Mouse (Mus musculus) megakaryocyte progenitor cell, adult 5-6 weeks (primary cell): Measurements from ENCODE around the gene Plekhm3. TPM values are rescaled to one million over a fixed set of nuclear protein-coding genes. Genes with fewer than 3 reads are reported as not detected.
A peak's percentile ranks its signal among the peaks of the same experiment; 100 is the strongest.
"Not testable (repeated sequence)": the region's sequence is repeated elsewhere in the genome, so short reads cannot be mapped to it uniquely, and the experiment has no call there.

Experiments
- ATAC-seq: replicated peaks from 2 replicates; pipeline ENCODE4 v1.8.0; 2016; ENCODE audit warnings: mild to moderate bottlenecking, moderate TSS enrichment, inconsistent platforms; ENCODE audit not compliant: poor library complexity
- total RNA-seq, 2 experiments: library from RNA; stranded (forward) in 1 of 2; stranded (reverse) in 1 of 2; fragments of 157-497, 149-512 nt in 1 of 2; fragments of 200-1000 nt in 1 of 2; gene quantifications; 2 replicates each; pipeline versions ENCODE4 v1.2.3 to v1.2.4; 2015 to 2017

The Plekhm3 gene
- total RNA-seq (2015), result 8.2 and 9.2 TPM in 2 replicates
- total RNA-seq (2017), result 3.3 and 3.5 TPM in 2 replicates

DNA sequence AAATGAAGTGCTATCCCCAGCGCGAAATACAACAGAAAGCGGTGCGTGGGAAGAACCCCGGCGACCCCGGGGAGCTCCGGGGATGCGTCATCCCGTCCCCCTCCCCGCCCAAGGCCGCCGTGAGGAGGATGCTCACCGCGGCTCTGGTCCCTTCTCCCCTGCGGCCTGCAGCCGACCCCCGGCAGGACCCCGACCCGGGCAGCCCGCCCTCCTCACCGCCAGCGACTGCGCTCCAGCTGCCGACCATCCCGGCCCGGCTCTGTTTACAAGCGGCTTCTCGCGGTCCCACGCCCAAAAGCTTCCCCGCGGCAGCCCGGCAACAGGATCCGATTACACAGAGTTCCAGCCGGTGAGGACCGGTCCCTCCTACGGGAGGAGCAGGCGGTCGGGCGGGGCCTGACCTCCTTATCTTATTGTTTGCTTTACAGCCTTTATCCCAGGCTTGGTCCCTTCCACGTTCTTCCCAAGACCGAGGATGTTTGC lies at the start of gene Plekhm3:
TSS of gene Plekhm3 (minus strand) at position 346 of the 483 bp plus-strand sequence.
- peak; percentile 99 for ATAC-seq

DNA sequence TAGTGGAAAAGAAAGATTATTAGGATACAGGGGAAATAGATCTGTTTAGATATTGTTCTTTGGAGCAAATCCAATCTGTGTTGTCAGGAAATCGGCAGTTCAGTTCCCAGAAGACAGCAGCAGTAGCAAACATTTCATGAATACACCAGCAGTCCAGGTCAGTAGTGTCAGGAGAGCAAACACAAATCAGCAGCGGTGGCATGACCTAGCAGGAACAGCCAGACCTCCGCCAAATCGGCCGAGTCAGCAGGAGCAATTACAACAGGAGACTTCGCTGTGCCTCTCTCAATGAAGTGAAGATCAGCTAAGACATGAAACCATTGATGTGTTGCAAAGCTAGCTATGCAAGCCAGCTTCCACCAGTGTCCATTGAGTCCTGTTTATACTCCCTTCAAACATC lies 49.0 kb upstream of the Plekhm3 start:
- ATAC-seq, result no peak

DNA sequence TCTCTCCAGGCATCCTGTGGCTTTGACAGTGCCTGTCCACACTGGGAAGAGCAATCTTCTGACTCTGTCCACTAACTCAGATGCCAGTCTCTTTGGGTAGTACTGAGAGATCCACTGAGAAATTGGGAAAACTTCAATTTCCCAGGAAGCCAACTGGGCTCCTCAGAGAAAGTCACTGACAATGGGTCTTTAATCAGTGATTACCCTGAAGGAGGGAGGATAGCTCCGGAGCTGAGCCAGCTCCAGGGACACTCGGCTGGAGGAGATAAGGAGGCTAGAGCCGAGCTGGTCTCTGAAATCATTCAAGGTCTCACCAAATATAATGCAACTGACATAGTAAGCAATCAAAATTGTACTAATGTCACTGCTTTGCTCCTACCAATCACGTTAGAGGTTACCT lies 47.9 kb upstream of the Plekhm3 start:
- no peak for ATAC-seq

DNA sequence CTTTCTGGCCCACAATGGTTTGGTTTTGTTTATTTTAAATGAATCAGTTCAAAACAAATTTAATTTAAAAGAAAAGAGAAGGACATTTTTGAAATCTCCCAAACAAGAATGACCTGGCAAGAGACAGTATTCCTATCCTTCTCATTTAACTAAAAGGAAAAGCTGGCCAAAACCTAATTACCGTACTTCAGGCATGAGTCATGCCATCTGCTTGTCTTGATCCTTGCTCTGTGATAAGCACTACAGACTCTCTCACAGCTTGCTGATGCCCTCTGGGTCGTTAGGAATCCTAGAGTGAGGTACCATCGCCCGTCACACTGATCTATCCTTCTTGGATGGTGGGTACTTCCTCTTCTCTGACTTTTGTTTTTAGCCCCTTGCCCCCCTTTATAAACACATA lies 36.6 kb upstream of the Plekhm3 start:
- ATAC-seq, result no peak

DNA sequence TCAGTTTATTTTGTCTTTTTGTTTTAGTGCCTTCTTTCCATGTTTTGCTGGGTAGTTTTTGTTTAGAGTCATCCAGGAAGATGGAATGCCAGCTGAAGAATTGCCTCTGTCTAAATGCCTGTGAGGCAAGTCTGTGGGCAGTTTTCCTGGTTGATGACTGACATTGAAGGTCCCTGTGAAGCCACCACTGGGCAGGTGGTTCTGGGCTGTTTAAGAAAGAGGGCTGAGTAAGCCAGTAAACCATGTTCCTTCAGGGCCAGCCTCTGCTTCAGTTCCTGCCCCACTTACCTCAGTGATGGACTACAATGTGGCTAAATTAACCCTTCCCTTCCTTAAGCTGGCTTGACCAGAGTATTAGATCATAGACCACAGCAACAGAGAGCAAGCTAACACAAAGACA lies 31.6 kb upstream of the Plekhm3 start:
- ATAC-seq, result no peak

DNA sequence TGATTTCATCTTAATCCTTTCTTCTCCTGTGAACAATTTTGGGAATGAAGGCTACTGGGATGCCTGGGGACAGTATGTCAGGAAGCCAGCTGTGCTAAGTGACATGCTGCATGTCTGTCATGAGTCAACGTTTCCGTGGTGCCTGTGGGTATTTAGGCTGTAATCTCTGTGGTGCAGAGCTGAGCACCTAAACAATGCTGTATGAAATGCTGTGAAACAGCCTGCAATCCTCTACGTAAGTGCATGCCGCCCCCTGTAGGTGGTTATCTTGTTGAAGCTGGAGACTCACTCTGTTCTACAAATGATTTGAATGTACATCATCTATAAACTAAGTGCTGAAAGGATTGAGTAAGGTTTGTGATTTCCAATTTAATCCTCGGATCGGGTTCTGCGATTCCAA lies 29.5 kb upstream of the Plekhm3 start:
- ATAC-seq, result peak; percentile 94

DNA sequence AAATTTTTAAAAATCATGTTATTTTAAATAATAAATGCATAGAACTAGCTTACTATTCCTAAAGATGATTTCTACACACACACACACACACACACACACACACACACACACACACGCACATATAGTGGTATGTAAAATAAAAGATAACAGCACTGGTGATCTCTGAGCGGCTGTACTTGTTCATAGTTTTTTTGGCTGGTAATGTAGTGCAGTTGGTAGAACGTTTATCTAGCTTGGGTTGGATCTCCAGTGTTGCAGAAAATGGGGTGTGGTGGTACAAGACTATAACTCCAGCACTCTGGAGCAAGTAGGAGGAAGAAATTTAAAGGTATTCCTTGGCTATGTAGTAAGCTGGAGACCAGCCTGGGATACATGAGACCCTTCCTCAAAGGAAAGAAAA lies 26.6 kb upstream of the Plekhm3 start:
- ATAC-seq, result peak; percentile 77

DNA sequence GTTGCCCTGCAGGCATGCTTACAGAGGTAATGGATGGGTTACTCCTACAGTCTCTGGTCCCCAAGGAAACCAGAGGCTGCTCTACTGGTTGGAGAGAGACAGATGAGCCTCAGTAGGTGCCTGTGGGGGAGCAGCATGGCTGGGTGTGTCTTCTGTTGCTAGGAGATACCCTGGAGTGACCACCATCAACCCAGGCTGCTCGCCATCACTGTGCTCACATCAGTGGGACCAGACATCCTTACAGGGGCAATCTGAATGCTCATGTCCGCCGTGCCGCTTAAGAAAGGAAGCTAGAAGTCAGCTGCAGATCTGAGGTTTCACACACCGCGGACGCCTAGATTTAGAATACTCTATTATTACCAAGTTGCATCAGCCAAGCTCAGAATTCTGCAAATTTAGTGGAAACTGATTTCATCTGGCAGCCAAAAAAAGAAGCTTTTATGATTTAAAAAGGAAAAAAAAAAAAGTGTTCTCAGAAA lies 21.7 kb upstream of the Plekhm3 start:
- ATAC-seq, result no peak

DNA sequence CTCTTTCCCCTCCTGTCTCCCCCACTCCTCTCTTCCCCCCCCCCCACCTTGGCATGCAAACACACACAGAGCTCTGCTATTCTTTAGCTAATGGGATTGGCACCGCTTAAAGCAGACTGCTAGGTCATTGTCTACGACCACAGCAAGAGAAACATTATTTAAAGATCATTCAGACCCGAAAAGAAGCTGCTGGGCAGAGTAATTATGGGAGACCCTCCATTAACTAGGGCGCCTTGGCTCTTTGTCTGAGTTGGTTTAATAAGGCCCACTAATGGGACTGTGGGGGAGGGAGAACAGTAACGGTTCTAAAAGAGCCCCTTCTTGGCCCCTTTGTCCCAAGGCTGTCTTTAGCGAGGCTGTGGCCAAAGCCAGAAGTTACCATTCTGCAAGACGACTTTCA lies 18.7 kb upstream of the Plekhm3 start:
- ATAC-seq, result no peak

DNA sequence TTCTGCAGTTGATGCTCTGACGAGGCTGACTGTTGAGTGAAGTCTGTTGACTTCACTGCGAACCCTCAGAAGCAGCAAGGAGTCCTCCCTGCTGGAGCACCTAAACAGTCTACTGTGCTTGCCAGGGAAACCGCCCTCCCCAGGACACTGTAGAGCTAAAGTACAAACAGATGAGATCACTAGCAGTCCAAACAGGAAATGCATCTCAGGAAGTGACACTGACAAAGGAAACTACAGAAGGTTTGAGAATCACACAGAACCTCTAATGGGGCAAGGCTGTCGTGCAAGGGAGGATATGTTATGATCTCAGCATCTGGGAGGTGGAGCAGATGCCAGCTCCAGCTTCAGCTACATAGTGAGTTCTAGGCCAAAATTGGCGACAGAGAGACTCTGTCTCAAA lies 14.1 kb upstream of the Plekhm3 start:
- no peak for ATAC-seq

DNA sequence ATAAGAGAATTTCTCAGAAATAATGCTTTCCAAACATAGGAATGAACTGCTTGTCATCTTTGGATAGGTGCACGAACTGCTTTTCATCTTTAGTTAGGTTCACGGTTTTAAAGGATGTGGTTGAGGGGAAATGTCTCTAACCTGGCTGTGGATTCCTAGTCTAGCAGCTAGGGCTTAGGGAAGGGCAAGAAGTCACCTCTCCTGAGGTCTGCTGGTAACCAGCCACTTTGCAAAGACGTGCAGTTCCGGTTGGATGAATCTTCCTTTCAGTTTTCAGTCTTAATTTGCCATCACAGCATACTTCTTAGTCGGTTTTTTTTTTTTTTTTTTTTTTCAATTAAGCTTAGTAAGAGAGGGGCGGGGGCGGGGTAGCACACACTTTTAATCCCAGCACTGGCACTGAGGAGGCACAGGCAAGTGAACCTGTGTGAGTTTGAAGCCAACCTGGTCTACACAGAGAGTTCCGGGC lies 431 bp upstream of the Plekhm3 start:
- ATAC-seq, result peak; percentile 15; the same call in 1 of the 2 replicates

DNA sequence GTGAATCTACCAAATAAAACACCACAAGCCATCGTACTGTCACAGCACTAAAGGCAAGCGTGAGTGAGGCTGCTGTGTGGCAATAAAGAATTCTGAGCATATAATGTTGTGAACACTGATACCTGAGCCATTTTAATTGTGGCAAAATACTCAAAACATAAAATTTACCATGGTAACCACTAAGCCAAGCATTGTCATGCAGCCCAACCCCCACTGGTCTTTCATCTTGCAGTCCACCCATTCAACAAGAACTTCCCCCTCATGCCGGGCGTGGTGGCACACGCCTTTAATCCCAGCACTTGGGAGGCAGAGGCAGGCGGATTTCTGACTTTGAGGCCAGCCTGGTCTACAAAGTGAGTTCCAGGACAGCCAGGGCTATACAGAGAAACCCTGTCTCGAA lies 1.8 kb downstream of the Plekhm3 start:
- ATAC-seq, result not testable (repeated sequence)

DNA sequence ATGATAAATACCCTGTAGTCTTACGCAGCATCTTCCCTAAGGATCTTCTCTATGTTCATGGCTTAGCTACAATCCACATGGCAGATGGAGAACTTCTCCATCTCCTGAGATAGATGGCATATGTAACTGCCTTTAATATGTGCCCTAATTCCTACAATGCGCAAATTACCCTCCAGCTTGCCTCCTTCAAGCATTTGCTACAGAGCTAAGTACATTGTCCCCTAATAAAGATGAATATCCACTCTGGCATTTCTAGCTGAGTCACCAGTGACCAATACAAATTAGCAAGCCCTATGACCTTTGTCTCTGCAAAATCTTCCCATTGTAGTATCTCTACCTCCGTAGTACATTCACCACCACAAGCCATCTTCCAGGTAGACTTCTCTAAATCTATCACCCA lies 6.4 kb downstream of the Plekhm3 start:
- ATAC-seq, result no peak

DNA sequence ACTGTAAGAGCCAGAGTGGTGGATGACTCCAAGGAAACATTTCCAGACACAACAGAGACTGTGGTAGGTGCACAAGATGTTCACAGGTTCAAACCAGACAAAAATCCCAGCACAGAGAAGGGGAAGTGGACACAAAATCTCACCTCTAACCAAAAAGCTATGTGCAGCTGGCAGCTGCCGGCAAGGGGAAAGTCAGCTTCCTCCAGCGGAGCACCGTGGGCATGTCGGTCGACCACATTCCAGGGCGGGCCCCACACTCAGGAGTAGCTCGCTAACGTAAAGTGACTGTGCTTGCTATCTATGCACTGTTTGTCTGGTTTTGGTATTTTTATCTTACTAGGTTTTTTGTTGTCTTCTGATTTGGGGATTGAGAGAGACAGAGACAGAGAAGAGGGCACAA lies 7.2 kb downstream of the Plekhm3 start:
- peak; percentile 98 for ATAC-seq

DNA sequence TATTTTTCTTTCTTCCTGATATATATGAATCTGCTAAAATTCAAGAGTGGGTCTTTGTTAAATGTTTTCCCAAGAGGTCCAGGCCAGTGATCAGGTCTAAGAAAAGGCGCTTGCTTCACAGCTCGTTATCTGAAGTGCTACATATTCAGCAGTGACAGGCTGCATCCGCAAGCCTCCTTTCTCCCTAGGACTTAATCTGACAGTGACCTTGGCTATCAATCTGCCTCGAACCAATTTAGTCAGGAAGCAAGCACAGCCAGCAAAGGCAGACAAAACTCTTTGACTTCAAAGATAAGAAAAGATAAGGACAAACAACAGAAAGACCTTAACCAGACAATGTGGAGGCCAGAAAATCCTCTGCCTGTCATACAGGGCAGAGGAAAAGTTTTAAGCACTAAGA lies 10.5 kb downstream of the Plekhm3 start:
- ATAC-seq, result no peak

DNA sequence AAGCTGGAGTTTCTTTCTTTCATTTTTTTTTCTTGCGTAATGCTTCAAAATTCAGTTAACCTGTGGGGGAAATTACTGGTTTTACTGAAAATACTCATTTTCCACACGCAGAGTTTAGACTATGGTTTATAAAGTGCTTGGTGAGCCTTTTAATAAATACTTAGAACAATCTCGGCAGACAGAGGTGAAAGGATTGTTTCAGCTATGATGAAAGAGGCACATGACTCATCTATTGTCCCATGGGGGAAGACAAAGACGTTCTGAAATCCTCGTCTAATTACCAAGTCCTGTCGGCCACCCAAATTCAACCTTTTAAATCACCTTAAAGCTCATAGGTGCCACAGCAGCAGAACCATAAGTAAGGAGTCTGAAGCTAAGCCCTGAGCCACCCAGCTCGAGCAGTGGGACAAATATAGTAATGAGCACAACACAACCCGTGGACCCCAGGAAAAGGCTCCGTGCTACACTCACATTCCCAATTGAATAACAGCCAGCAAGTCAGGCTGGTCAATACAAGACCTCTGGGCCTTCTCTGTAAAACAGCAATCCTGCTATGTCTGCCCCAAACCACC lies 11.3 kb downstream of the Plekhm3 start:
- ATAC-seq, result no peak

DNA sequence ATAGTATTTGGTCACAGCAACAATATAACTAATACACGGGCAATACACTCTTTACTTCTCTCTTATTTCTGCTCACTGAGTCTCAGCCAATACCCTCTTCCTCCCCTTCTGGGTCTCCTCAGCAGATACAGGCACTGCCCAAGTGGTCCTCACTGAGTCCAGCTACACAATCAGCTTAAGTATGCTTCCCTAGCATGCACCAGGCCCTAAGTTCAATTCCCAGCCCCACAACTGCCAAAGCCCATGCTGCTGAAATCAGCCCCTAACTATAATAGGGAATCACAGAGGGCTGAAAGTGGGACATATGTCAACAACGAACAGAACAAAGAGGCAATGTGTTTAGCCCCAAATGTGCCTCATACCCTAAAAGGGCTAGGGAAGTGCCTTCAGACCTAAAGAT lies 11.9 kb downstream of the Plekhm3 start:
- ATAC-seq, result no peak

DNA sequence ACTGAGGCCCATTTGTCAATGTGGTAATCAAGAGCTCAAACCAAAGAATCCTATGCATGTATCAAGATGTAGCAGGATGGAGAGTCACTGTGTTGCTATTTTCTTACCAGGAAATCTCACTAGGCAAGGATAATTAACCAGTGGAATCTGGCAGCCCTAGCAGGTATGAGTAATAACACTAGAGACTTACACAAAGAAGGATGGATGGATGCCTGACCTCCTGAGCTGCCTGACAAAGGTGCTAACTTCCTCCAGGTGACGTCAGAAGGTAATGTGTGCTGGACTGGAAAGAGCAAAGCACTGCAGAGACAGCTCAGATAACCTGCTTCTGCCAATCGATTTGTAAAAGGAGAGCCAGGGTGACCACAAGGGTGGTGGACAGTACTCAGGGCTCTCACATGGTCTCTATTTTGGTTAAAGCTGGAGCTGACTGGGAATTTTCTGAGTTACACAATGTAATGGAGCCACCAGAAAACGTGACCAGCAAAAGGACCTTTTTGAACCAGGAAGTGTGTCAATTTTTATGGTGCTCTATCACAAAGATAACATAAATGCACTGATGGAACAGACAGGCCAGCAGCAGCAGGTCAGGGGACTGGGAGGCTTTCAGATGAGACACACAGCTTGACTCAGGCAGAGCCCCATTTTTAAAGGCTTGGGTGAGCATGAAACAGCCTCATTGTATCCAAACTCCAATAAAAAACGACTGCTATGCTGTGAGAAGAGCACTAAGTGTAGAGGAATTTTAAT lies 14.4 kb downstream of the Plekhm3 start:
- no peak for ATAC-seq

DNA sequence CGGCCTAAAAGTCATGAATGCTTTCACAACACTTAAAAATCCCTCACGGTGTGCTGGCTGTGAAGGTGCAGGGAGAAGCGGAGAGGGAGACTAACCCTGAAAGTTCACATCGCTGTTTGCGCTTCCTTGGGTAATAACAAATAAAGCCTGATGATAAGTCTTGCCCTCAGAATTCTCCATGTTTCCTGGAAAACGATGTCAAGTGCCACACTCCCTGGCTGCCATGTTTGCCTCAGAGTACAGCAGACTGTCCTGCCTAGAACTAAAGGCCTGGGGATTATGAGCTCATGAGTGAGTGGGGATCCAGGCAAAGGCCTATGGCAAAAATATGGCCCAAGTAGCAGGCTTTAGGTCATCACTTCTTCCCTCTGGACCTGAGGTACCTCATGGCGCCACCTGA lies 17.7 kb downstream of the Plekhm3 start:
- ATAC-seq, result no peak

DNA sequence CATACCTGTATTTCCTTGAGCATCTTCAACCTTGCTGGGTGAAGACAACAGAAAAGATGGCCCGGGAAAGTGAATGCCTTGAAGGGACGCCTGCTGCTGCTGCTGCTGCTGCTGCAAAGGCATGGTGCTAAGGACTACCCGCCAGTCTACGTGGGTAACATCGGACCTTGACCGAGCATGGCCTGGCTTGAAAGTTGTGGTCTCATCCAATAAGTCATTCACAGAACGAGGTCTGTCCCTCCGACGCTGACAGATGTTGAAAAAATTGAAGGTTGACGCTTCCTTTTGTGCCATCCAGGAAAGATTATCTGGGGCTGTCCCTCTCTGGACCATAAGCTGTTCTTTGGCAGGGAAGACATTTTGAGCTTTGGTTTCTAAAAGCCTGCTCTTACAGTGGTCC lies 18.9 kb downstream of the Plekhm3 start:
- ATAC-seq, result no peak

DNA sequence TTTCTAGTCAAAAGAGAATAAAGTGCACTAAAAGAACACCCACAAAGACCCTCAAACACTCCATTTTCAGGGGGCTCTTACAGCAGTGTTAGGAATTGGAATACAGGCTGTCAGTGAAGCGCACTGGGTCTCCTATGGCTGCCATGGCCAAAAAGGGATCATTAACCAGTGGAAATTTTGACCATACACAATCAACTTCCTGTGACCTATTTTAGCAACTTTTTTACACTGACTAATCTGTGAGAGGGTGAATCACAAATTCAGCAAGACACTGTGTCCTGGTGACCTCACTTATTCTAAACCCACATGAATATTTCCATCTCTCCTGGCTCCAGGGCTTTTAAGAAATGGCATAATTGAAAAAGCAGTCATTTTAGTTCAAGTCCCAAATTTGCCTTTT lies 23.7 kb downstream of the Plekhm3 start:
- no peak for ATAC-seq

DNA sequence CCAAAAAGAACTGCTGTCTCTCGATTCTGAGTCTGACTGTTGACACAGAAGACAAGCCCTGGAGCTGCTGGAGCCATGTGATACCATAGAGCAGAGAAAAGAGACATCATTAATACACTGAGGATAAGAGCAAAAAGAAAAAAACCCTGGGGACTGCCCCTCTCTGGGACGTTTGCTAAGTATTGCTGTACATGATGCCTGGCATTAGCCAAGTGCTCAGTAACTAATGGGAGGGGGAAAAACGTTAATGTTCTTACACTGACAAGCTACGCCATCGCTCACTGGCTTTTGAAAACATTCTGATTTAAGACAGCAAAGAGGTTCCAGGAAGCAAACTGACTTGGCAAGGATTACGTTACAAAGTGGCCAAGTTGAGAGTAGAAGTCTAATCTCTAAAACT lies 26.5 kb downstream of the Plekhm3 start:
- ATAC-seq, result no peak
